Mouse (Mus musculus) Muller cell, postnatal 12 days (primary cell): ENCODE data around the gene Trappc3.
A peak's percentile ranks its signal among the peaks of the same experiment; 100 is the strongest.

ENCODE experiments used
- DNase-seq: peaks from one replicate; pipeline ENCODE4 v3.0.0-alpha.2; 2015; ENCODE audit errors: inconsistent ontology term

Trappc3 gene

DNA sequence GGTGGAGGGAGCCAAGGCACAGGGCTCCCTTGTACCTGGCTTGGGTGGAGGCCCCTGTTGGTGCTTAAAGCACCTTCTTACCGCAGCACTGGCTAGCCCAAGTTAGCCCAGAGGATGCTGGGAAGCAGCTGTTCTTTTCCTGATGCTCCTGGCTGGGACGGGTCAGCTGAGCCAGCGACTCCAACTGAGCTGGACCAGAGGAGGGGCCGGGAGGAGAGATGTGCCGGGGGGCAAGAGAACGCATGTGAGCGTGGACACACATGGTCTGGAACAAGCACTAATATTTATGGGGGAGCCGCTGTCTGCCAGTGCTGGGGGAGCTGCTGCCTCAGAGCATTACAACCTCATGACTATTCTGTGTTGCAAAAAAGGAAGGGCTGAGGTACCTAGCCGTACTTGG, 16.8 kb downstream of the Trappc3 start:
- DNase-seq, result no peak

DNA sequence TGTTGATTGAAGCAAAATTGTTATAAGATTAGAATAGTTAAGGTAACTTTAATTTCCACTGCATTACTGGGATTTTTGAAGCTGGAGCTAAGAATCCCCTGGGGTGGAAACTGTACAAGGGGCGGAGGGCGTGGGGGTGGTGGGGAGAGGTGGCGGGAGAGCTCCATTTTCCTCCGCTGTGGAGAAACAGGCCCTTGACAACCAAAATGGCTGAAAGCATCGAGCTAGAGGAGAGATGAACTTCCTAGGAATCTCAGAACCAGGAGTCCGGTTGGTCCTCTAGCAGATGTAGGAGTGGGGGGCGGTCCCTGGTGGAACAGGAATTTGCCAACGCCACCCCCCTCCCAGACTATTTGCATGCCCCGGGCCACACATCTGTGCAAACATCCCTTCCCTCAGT, 19.6 kb downstream of the Trappc3 start:
- no peak for DNase-seq

DNA sequence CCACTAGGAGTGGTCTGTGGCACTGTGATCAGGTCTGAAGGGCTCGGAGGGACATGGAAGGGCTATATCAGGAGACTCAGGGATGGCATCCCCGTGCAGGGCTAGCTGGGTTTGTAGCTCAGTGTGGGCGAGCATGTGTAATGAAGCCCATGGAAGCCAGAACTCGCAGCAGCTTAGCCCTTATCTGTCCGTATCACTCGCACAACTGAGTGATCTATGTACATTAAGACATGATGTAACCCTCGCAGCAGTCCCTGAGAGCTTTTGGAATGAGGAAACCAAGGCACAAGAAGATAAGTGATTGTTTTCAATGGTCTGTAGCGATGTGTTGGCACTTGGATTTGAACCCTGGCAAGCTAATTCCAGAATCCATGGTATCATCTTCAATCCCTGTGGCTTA, 21.5 kb downstream of the Trappc3 start:
- no peak for DNase-seq

DNA sequence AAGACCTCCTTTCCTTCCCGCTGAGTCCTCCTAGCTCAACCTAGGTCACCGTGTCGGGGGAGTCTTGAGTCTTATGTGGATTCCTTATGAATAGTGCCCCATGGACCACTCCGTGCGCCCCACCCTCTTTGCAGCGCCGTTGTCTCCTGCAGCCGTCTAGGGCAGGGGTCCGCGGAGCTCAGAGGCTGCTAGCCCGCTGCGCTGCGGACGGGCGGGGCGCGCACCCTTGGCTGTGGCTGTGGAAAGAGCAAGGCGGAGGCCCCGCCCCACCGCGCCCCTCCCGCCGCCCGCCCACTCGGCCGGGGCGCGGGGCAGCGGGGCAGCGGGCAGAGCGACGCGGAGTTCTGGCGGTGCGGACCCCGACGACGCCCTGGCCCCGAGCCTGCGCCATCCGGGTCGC, 24.4 kb downstream of the Trappc3 start, which contains the start of gene Col8a2:
Gene Col8a2 (plus strand): TSS at position 302 of the 400 bp plus-strand sequence.
- DNase-seq, result peak; percentile 30

DNA sequence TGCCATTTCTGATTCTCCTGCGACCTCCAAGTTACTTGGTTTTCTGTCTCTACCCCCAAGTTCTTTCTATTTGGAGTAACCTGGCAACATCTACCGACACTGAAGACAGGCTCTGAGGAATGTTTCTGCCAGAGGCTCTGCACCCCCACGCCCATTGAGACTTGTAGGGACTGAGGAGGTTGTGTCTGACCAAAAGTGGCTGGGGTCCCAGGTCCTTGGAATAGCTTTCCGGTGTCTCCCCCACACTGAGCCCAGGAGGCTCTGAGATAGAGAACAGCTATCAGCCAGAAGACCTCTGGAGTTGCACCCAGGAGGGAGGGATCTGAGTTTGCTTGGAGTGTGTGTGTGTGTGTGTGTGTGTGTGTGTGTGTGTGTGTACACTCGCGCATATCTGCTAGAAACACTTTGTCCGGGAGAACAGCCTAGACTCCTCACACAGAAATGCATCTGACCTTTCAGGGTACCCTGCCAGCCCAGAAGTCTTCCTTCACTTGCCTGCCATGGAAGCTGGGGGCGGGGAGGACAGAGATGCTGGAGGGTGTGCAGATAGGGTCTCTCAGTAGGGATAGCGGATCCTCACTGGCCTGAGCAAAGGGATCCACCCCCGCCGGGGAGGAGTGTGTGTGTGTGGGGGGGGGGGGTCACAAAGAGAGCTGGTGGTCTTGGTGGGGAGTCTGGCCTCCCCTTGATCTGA, 25.3 kb downstream of the Trappc3 start:
- DNase-seq, result no peak

DNA sequence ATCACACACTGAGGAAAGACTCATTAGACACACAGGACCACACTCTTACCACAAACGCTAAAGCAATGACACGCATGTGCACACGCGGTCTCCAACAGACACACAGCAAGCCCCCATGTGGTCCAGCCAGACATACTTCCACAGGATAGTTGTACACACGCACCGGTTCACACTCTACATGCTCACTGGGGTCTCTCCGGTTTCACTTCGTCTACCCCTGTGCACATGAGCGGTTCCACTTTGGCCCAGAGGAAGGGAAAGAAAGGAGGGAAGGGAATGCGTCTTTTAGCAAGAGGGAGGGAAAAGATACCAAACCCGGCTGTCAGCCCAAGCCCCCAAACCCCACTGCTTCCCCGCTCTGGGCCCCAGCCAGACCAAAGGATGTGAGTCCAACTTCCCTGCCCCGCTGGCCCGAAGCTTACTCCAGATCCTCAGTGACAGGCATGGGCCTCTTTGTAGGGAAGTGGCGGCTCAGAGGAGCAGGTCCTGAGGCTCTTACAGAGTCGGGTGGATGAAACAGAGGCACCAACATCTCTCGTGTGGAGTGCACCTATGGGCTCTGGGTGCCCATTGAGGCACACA, 26.1 kb downstream of the Trappc3 start:
- DNase-seq, result no peak

DNA sequence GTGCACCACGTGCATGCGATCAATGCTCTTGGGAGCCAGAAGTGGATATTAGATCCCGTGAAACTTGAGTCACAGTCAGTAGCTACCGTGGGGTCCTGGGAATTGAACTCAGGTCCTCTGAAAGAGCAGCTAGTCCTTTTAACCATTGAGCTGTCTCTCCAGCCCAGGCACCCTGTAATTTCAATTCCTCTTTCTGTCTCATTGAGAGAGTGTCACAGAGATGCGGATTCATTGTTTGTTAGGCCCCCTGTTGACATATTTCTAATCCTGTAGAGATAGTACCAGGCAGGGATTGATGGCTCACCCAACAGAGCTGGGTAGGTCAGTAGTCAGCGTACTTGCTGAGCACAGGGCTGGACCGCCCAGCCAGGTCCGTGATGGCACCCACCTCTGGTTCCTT, 28.2 kb downstream of the Trappc3 start:
- DNase-seq, result no peak

DNA sequence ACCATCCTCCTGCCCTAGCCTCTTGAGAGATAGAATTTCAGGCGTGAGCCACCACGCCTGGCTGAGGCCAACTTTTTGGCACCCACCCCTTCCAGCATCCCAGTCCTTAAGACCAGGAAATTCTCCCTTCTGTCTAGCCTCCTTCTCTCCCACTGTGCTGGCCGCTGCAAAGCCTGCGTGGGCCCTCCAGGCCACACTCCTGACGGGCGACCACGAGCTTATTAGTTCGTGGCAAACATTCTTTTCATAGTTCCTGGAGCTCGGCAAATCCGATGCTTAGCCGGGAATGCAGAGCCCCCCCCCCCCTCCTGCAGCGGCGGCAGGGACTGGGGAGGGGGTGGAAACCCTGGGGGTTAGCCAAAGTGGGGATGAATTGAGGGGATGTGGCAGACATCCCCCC, 29.1 kb downstream of the Trappc3 start:
- DNase-seq, result peak; percentile 75

DNA sequence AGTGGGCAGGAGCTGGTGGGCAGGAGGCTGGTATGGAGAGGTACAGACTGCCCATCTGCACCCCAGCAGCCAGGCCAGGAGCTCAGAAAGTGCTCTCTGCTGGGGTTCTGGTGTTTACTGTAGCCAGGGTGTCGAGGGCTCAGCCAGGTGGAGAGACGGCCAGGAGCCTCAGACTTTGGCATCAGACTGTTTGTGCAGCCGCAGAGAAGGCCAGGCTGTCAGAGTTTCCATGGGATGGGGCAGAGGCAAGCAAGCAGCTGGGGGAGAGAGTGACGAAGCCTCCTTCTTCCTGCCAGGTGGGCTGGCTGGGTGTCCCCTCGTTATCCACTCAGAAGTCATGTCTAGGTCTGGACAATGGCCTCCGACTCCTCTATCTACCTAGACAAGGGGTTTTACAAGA, 33.0 kb downstream of the Trappc3 start:
- no peak for DNase-seq

DNA sequence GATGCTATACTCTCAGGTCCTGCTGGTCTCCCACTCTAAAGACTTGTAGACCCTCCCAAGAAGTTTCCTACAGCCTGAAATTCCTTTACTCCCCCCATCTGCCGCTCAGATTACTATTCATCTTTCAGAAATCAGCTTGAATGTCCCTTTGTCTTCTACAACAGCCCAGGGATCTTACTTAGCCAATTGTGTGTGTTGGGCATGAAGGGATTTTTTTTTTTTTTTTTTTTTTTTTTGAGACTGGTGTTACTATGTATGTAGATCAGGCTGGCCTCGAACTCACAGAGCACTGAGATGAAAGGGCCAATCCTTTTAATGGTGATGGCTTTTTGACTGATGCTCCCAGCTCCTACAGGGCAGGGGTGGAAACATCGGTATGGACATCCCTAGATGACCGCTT, 33.8 kb downstream of the Trappc3 start:
- DNase-seq, result no peak

DNA sequence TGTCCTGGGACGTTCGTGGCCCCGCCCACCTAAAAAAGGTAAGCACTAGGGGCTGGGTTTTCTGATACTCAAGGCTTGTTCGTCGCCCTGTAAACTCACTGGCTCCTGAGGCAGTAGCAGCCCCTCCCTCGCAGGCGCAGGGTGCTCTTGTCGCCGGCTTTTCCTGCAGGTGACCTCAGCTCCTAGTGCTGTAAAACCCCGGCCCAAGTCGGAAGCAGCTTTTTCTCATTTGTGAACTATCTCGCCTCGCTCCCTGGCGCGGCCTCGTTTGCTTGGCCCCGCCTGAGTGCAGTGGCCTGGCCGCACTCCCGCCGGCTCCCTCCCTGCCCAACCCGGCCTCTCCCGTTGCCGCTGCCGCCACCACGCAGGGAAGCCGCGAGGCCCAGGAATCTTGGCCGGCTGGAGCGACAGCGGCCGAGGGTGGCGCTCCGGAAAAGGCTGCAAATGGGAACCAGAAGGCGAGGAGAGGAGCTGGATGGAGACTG, 34.5 kb downstream of the Trappc3 start:
- DNase-seq, result peak; percentile 82

DNA sequence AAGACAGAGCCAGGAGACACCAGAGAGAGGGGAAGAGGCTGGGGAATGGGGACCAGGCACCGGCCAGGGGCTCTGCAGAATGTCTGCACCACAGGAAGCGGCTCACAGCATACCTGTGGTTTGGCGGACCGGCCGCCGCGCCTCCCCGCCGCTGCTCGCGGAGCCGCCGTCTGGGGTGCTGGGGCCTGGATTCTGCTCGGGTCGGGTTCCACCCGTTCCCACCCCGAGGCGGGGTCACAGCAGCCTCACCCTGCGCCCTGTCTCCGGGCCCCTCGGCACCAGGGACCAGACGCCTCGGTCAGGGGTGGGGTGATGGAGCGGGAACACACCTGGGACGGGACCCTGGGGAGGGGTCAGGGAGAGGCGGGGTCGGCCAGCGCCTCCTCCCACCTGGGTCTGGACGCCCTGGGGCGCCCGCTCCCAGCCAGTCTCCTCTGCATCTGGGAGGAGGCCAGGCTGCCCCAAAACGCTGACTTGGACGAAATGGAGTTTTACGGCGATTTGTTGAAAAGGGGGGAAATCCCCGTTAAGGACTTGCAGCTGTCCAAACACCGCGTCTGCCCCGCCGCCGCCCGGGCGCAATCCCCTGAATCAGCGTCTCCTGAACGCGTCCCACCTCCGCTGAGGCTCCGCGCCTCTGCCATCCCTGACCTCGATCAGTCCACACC, 38.9 kb downstream of the Trappc3 start:
- DNase-seq, result peak; percentile 76

DNA sequence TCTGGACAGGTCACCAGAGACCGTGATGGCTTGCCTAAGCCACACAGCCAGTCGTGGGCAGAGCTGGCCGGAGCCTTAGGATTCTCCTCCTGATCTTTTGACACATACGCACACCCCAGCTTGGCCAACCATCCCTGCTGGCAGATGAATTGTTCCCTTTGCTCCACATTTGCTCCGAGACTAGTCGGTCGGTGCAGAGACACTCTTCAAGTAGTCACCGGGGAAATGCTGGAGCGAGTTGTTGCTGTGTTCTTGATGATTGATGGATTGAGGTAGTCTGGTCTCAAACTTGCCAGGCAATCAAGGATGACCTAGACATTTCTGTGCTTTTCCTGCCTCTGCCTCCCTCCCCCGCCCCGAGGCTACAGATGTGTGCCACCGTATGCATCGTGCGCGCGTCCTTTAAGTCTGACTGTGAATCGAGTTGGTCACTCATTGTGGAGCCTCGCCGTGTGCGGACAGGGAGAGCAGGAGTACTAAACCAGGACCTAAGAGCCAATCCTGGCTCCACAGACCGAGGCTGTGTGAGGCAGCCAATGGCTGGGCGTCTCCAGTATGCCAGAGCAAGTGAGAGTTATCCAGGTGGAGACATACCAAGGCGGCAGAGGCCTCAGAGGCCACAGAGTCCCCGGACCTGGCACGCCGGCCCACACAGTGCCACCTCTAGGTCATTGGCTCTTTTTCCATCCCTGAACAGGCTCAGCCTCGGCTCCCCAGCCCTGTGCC, 39.6 kb downstream of the Trappc3 start:
- peak; percentile 26 for DNase-seq

DNA sequence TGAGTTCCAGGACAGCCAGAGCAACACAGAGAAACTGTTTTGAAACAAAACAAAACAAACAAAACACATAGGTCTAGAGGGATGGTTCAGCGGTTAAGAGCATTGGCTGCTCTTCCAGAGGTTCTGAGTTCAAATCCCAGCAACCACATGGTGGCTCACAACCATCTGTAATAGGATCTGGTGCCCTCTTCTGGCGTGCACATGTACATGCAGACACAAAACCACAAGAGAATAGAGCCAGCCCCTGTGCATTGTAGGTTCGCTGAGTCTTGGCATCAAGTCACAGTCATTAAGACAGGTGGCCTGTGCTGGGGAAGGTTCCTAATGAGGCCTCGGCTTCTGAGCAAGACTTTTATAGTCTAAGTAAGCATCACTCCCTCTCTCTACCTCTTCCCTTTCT, 41.8 kb downstream of the Trappc3 start:
- DNase-seq, result no peak

DNA sequence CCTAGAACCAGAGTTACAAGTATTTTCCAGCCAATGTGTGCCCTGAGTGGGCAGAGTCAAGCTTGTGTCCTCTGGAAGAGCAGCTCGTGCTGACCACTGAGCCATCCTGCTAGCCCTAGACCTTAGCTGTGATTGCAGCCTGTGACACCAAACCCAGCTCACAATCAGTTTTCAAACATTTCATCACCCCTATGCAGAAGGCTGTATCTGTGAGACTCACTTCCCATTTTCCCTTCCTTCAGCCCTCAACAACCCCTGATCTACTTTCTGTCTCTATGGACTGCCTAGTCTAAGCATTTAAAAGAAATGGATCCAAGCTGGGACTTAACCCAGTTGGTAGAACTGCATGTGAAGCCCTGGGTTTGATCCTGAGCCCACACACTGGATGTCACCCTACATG, 43.3 kb downstream of the Trappc3 start:
- DNase-seq, result no peak

DNA sequence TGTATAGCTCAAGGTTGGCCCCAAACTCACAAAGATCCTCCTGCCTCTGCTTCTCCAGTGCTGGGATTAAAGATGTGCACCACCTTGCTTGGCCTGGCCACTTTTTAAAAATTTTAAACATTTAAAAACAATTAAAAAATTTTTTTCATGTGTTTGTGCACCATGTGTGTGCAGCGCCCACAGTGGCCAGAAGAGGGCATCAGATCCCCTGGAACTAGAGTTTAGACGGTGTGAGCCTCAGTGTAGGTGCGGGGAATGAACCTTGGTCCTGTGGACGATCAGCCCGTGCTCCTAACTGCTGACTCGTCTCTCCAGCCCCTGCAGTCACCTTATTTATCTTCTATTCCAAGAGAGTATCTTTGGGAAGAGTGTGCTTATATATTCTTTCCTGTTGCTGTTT, 43.9 kb downstream of the Trappc3 start:
- no peak for DNase-seq

DNA sequence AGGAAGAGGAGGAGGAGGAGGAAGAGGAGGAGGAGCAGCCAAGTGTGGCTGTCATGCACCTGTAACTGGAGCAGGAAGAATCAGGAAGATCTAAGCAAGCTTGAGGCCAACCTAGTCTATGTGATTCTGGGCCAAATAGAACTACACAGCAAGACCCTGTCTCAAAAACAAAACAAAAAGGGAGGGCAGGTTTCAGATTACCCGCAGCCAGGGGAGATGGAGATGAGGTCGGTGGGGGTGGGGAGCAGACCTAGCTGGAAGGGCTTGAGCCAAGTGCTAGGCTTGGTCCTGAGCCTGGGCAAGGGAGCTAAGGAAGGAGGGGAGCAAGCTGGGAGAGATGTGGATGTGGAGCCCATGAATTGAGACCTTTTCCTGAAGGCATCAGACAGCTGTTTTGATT, 44.7 kb downstream of the Trappc3 start:
- no peak for DNase-seq

DNA sequence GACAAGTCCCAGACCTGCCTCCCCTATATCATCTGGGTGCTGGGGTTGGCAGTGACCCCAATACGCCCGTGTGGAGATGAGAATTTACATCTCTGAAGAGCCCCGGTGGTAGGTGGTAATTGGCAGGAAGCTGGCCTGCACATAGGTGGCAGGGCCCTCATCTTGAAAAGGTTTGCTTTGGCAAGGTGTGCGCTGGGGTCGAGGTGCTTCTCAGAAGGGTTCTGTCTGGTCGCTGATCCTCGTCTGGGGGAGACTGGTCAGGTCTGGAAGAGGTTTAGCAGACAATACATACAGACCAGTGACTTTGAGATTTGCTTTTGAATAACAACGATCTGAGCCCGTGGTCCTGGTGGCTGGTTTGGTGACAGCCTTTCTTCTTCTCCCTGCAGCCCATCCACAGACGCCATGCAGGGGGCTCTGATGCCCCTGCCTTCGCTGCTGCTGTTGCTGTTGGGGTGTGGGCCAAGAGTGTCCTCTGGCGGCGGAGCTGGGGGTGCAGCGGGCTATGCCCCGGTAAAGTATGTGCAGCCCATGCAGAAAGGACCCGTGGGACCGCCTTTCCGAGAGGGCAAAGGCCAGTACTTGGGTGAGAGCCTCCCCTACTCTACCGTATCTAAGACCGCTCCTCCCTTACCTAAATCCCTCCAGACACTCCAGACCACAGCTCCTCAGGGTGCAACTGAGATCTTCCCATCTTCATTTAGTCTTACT, 47.2 kb downstream of the Trappc3 start:
- no peak for DNase-seq

DNA sequence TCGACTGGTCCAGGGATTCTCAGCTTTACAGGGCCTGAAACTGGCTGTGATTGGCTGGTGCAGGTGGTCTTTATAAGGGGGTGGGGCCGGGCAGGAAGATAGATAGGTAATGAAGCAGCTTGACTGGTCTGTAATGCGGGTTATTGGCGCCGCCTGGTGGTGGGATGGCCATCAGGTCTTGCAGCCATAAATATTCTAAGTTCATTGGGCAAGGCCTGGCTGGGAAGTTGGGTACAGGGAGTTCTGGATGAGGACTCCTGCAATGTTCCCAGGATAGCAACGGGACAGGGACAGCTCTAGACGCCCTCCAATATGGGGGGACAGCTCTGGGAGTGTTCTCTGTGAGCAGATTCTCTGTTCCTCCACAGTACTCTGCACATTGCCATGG, 47.8 kb downstream of the Trappc3 start:
- DNase-seq, result peak; percentile 88

DNA sequence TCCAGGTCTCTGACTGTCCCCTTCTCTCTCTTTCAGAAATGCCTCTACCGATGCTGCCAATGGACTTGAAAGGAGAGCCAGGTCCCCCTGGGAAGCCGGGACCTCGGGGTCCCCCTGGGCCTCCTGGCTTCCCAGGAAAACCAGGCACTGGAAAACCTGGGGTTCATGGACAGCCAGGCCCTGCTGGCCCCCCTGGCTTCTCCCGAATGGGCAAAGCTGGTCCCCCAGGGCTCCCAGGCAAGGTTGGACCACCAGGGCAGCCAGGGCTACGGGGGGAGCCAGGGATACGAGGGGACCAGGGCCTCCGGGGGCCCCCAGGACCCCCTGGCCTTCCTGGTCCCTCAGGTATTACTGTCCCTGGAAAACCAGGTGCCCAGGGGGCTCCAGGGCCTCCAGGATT, 48.2 kb downstream of the Trappc3 start:
- no peak for DNase-seq

DNA sequence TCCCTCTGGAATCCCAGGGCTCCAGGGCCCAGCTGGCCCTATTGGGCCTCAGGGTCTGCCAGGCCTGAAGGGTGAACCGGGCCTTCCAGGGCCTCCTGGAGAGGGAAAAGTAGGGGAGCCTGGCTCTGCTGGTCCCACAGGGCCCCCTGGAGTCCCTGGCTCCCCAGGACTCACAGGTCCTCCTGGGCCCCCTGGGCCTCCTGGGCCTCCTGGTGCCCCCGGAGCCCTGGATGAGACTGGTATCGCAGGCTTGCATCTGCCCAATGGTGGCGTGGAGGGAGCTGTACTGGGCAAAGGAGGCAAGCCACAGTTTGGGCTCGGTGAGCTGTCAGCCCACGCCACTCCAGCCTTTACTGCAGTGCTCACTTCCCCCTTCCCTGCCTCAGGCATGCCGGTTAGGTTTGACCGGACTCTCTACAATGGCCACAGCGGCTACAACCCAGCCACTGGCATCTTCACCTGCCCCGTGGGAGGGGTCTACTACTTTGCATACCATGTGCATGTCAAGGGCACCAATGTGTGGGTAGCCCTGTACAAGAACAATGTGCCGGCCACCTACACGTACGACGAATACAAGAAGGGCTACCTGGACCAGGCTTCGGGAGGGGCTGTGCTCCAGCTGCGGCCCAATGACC, 49.6 kb downstream of the Trappc3 start:
- DNase-seq, result no peak
